Mouse (Mus musculus) thymus, postnatal 0 days (tissue): ENCODE data around the gene Akt2. TPM values are rescaled to one million over a fixed set of nuclear protein-coding genes. Genes with fewer than 3 reads are reported as not detected.
"Not testable (repeated sequence)": the region's sequence is repeated elsewhere in the genome, so short reads cannot be mapped to it uniquely, and the experiment has no call there.

ENCODE experiments used
- DNase-seq: peaks from one replicate; pipeline ENCODE4 v3.0.0-alpha.2; 2015; ENCODE audit warnings: low spot score
- polyA plus RNA-seq: library from polyadenylated mRNA; unstranded; fragments of >200 nt; fragmentation: Nextera tagmentation; extraction: Ambion mirVana; gene quantifications from 2 replicates; pipeline ENCODE4 v1.2.1, GENCODE M21; 2015

Gene Akt2
- polyA plus RNA-seq, 1 experiment from 2014 or later = 75.3 TPM

- DNase-seq = no peak
Observed at GRCm38 (mm10) chr7:27612940-27613339, 21.6 kb downstream of the Akt2 start.

GRCm38 (mm10) chr7:27613751-27614499 lies 22.6 kb downstream of the Akt2 start:
- no peak for DNase-seq

GRCm38 (mm10) chr7:27621028-27621427 lies 29.7 kb downstream of the Akt2 start:
- no peak for DNase-seq

GRCm38 (mm10) chr7:27622234-27622633 lies 30.9 kb downstream of the Akt2 start:
- no peak for DNase-seq

- DNase-seq = no peak
Observed at GRCm38 (mm10) chr7:27624967-27625366, 33.6 kb downstream of the Akt2 start.

- DNase-seq = no peak
Observed at GRCm38 (mm10) chr7:27627707-27628106, 36.4 kb downstream of the Akt2 start.

GRCm38 (mm10) chr7:27628190-27628589 lies 36.8 kb downstream of the Akt2 start:
- DNase-seq = no peak

- not testable (repeated sequence) for DNase-seq
Observed at GRCm38 (mm10) chr7:27628816-27629215, 37.5 kb downstream of the Akt2 start.

- DNase-seq = no peak
Observed at GRCm38 (mm10) chr7:27631439-27631838, 40.1 kb downstream of the Akt2 start.

GRCm38 (mm10) chr7:27633166-27633565 lies 41.8 kb downstream of the Akt2 start:
- no peak for DNase-seq

- DNase-seq = no peak
Observed at GRCm38 (mm10) chr7:27634691-27635090, 43.3 kb downstream of the Akt2 start.

- not testable (repeated sequence) for DNase-seq
Observed at GRCm38 (mm10) chr7:27635094-27635493, 43.7 kb downstream of the Akt2 start.

GRCm38 (mm10) chr7:27644471-27644870 lies 53.1 kb downstream of the Akt2 start:
- peak; percentile 9 for DNase-seq

GRCm38 (mm10) chr7:27646516-27646915 lies 55.2 kb downstream of the Akt2 start:
- DNase-seq = no peak

GRCm38 (mm10) chr7:27647281-27648002 lies 56.1 kb downstream of the Akt2 start:
- no peak for DNase-seq

- no peak for DNase-seq
Observed at GRCm38 (mm10) chr7:27649723-27650122, 58.4 kb downstream of the Akt2 start.

GRCm38 (mm10) chr7:27650949-27651348 lies 59.6 kb downstream of the Akt2 start:
- peak; percentile 83 for DNase-seq

GRCm38 (mm10) chr7:27653681-27654437 lies 62.5 kb downstream of the Akt2 start, which contains the start of gene Ttc9b:
Ttc9b (plus strand) TSS chr7:27653915.
- peak; percentile 69 for DNase-seq

GRCm38 (mm10) chr7:27654607-27655276 lies 63.4 kb downstream of the Akt2 start:
- DNase-seq = peak; percentile 34

- no peak for DNase-seq
Observed at GRCm38 (mm10) chr7:27655545-27655944, 64.2 kb downstream of the Akt2 start.

GRCm38 (mm10) chr7:27656600-27656999 lies 65.2 kb downstream of the Akt2 start:
- DNase-seq = no peak
